Mouse (Mus musculus) liver, adult 2 months (tissue): ENCODE measurements at regions not wholly inside any gene's neighbourhood (a gene's known extent, or its start where the extent isn't known, plus 50 kb on each side); places are given as distances from the start of the nearest gene placed in this dataset.

Experiments
- DNase-seq: peaks from one replicate; pipeline ENCODE4 v3.0.0-alpha.2; 2011; ENCODE audit warnings: low read depth, low spot score; ENCODE audit errors: extremely low read depth
- H3K27ac ChIP-seq: fragments of 200-500 bp; replicated peaks from 2 replicates; pipeline ENCODE4 v1.5.1; 2012; ENCODE audit warnings: low read depth, mild to moderate bottlenecking, control low read depth, inconsistent platforms, low read length; ENCODE audit not compliant: insufficient read depth
- H3K27me3 ChIP-seq: fragments of 200-500 bp; 2 replicates; pipeline ENCODE4 v1.6.1; 2012; ENCODE audit warnings: mild to moderate bottlenecking, moderate library complexity, low read length, inconsistent platforms; ENCODE audit not compliant: control insufficient read depth, insufficient read depth
- H3K36me3 ChIP-seq: fragments of 200-500 bp; 2 replicates; pipeline ENCODE4 v1.6.1; 2012; ENCODE audit warnings: low read length, inconsistent platforms; ENCODE audit not compliant: control insufficient read depth, insufficient read depth
- H3K4me1 ChIP-seq: fragments of 200-500 bp; 2 replicates; pipeline ENCODE4 v1.6.1; 2011; ENCODE audit warnings: low read length; ENCODE audit not compliant: control insufficient read depth, insufficient read depth
- H3K4me3 ChIP-seq: fragments of 200-500 bp; 2 replicates; pipeline ENCODE4 v1.5.1; 2011; ENCODE audit warnings: low read depth, mild to moderate bottlenecking, control low read depth, low read length, moderate library complexity; ENCODE audit not compliant: insufficient read depth
- H3K79me2 ChIP-seq: fragments of 200-500 bp; 2 replicates; pipeline ENCODE4 v1.6.1; 2012; ENCODE audit warnings: inconsistent platforms, mild to moderate bottlenecking, low read length, moderate library complexity; ENCODE audit not compliant: control insufficient read depth, insufficient read depth
- H3K9ac ChIP-seq: fragments of 200-500 bp; 2 replicates; pipeline ENCODE4 v1.6.1; 2012; ENCODE audit warnings: low read depth, mild to moderate bottlenecking, control low read depth, inconsistent platforms, low read length
- CTCF ChIP-seq: fragments of 200-500 bp; IDR thresholded peaks from 2 replicates; pipeline ENCODE4 v1.5.1; 2011; ENCODE audit warnings: low read depth, low read length, control low read depth
- POLR2A ChIP-seq: fragments of 200-500 bp; IDR thresholded peaks from 2 replicates; pipeline ENCODE4 v1.6.1; 2011; ENCODE audit warnings: low read length, control low read depth; ENCODE audit not compliant: insufficient read depth; ENCODE audit errors: extremely low read depth
- WGBS: fragments of 180-500 bp; shearing (Covaris S2); methylation state at CpG from one replicate; pipeline ENCODE4 v1.1.7; 2018; 5-methylcytosine and 5-hydroxymethylcytosine counted together

DNA sequence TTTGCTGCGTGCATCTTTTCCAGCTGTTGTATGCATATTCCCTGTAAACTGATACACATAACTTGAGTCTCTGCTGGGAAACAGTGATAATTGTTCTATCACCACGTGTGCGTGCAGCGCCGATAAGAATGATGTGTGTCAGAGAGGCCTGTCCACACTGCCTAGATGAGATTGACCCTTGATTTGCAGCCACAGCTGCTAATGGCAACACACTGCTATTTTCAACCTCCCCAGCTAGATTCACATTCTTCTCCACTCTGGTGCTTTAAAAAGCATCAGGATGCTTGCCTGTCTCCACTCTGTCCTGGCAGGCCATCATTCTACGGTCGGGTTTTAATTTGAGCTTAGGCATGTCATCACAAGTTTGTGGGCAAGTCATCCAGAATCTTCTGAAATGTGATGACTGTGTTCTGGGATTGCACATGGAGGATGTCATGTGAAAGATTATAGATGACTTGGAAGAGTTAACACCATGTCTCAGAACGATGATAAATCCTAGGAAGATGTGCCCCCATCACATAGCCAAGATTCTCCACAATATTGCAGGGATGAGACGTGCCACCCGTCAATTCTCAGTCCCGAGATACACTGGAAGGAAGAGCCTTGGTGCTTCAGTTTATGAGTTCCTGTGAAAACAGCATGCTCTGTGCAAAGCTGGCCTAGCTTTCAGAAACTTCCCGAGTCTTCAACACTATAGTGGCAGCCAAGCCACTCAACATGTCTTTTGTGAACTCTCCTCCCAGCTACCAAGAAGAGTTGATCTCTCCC, 123.6 kb upstream of the Nrip1 start:
- Histone ChIP-seq H3K27ac (no peak overlapping the region), H3K79me2 (no peaks in the 10 kb centered on the region), H3K9ac (no peak overlapping the region), H3K4me3 (no peak overlapping the region), H3K4me1 (no peaks in the 10 kb centered on the region), H3K27me3 (no peaks in the 10 kb centered on the region), H3K36me3 (no peaks in the 10 kb centered on the region)
- 95% methylated on average over 12 of the region's 12 CpGs for WGBS
- DNase-seq, result no peak
- TF ChIP-seq POLR2A, result no peak
- TF ChIP-seq CTCF, result no peak

GRCm38 (mm10) chr16:76483419-76483818, 109.8 kb upstream of the Nrip1 start:
- 95% methylated on average over 5 of the region's 5 CpGs for WGBS
- H3K9ac ChIP-seq, result no peak overlapping the region
- no peak for DNase-seq
- TF ChIP-seq CTCF (no peak), POLR2A (no peak)
- H3K27ac ChIP-seq, result no peak overlapping the region
- H3K36me3 ChIP-seq, result no peaks in the 10 kb centered on the region
- no peaks in the 10 kb centered on the region for H3K27me3 ChIP-seq
- no peaks in the 10 kb centered on the region for H3K79me2 ChIP-seq
- no peak overlapping the region for H3K4me3 ChIP-seq
- no peaks in the 10 kb centered on the region for H3K4me1 ChIP-seq

DNA sequence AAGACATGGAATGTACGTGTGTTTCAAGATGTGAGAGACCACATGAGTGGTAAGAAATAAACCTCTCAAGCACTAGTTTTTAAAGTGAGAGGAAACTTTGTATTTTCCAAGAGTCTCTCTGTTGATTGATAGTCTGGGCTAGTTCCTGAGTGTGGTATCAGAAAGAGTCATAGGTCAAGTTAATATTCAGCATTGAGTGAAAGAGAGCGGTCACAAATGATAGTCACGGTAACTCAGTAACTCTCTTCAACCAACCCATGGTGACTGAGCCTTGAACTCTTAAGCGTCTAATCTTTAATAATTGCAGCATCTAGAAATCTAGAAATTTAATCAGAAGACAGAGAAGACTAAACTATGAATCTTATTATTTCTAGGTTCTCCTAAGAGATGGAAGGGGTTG, 108.3 kb upstream of the Nrip1 start:
- Histone ChIP-seq H3K4me1 (no peaks in the 10 kb centered on the region), H3K9ac (no peak overlapping the region), H3K36me3 (no peaks in the 10 kb centered on the region), H3K27ac (no peak overlapping the region), H3K79me2 (no peaks in the 10 kb centered on the region), H3K27me3 (no peaks in the 10 kb centered on the region), H3K4me3 (no peak overlapping the region)
- no peak for DNase-seq
- TF ChIP-seq POLR2A, result no peak
- no peak for TF ChIP-seq CTCF
- WGBS, result 66% methylated on average over 4 of the region's 4 CpGs

DNA sequence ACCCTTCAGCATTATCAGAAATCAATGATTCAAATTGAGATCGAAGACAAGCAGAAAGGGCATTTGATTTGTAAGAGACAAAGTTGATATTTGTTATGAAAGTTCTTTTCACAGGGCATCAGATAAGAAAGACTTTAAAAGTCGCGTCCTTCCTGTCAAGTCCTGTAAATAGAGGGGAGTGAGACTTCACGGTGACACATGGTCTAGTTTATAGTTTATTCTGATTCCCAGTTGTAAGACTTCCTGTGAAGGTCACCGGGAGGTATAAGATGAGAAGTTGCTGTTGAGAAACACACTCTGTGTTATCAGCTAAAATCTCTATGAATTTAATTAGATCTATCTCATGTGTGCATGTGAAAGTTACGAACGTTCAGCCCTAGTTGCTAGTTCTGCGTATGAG, 103.8 kb upstream of the Nrip1 start:
- H3K27me3 ChIP-seq, result no peaks in the 10 kb centered on the region
- H3K9ac ChIP-seq, result no peak overlapping the region
- H3K4me3 ChIP-seq, result no peak overlapping the region
- H3K27ac ChIP-seq, result no peak overlapping the region
- TF ChIP-seq POLR2A (no peak), CTCF (no peak)
- WGBS, result 71% methylated on average over 8 of the region's 8 CpGs
- no peak for DNase-seq
- no peaks in the 10 kb centered on the region for H3K79me2 ChIP-seq
- H3K4me1 ChIP-seq, result no peaks in the 10 kb centered on the region
- H3K36me3 ChIP-seq, result no peaks in the 10 kb centered on the region

DNA sequence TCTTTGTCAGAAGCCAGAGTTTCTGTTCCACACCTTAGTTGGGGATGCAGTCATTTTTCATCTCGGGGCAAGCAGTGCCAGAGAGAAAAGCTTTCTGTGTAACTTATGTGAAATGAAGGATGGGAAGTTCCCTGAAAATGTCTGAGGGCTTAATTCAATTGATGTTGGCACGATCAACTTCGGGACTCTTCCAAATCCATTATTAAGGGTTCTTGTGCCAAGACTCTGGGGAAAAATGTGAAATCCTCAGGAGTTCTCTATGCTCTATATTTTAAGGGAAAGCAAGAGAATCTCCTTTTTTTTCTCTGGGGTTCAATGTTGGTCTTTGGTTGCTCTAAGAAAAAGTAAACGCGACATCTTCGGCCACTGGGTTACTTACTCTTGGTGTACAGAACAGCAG, 100.9 kb upstream of the Nrip1 start:
- Histone ChIP-seq H3K27ac (no peak overlapping the region), H3K9ac (no peak overlapping the region), H3K4me3 (no peak overlapping the region), H3K36me3 (no peaks in the 10 kb centered on the region), H3K4me1 (no peaks in the 10 kb centered on the region), H3K27me3 (no peaks in the 10 kb centered on the region), H3K79me2 (no peaks in the 10 kb centered on the region)
- DNase-seq, result no peak
- WGBS, result 80% methylated on average over 6 of the region's 6 CpGs
- TF ChIP-seq CTCF, result no peak
- no peak for TF ChIP-seq POLR2A

- 90% methylated on average over 3 of the region's 3 CpGs for WGBS
- TF ChIP-seq CTCF (no peak), POLR2A (no peak)
- no peaks in the 10 kb centered on the region for H3K36me3 ChIP-seq
- H3K9ac ChIP-seq, result no peak overlapping the region
- H3K4me1 ChIP-seq, result no peaks in the 10 kb centered on the region
- H3K27me3 ChIP-seq, result no peaks in the 10 kb centered on the region
- no peaks in the 10 kb centered on the region for H3K79me2 ChIP-seq
- H3K27ac ChIP-seq, result no peak overlapping the region
- H3K4me3 ChIP-seq, result no peak overlapping the region
- DNase-seq, result no peak
Measured at GRCm38 (mm10) chr16:76472386-76472785, 98.8 kb upstream of the Nrip1 start.
